Mouse (Mus musculus) CD4-positive helper T cell, adult 2 months (primary cell): ENCODE measurements around the gene Nol10.
A peak's percentile ranks its signal among the peaks of the same experiment; 100 is the strongest.

Source experiments
- DNase-seq: peaks from one replicate; pipeline ENCODE4 v3.0.0-alpha.2; 2012; ENCODE audit warnings: low read depth, missing footprints, low spot score

Gene Nol10

GRCm38 (mm10) chr12:17411242-17411641, 63.0 kb downstream of the Nol10 start:
- DNase-seq: no peak

- no peak for DNase-seq
These were observed 63.7 kb downstream of the Nol10 start for GRCm38 (mm10) chr12:17411797-17412526.

GRCm38 (mm10) chr12:17414734-17415133, 66.5 kb downstream of the Nol10 start:
- no peak for DNase-seq

DNA sequence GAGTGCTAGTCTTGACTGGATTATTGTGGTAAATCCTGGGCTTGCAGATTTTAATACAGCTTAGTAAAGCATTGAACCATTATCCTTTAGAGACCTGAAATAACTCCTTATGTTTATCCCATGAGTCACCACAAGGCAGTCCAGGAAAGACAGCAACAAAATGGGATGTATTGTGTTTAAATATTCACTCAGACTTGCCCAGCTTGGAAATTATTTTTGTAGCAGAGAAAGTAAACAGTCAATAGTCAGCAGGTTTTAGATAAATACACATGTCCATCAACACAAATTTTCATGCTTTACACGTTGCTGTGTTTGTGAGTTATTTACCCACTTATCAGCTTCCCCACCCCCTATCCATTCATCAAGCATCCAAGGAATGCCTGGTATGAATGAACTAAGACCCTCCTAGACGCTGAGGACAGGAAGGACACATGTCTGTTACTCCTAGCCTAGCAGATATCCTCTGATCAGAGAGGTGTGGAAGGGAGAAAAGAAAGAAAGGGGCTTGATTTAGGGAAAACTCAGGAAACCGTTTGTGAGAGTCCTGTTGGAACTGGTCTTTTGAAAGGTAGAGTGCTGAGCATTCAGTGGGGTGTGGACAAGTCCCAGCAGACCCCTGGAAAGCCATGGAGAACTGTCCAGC, 72.0 kb downstream of the Nol10 start:
- no peak for DNase-seq

GRCm38 (mm10) chr12:17425254-17426169, 77.3 kb downstream of the Nol10 start:
- DNase-seq: no peak

- DNase-seq: no peak
These were observed 78.5 kb downstream of the Nol10 start for GRCm38 (mm10) chr12:17426735-17427134.

GRCm38 (mm10) chr12:17430578-17430977, 82.3 kb downstream of the Nol10 start:
- no peak for DNase-seq

GRCm38 (mm10) chr12:17431166-17431565, 82.9 kb downstream of the Nol10 start:
- no peak for DNase-seq

GRCm38 (mm10) chr12:17431812-17432332, 83.6 kb downstream of the Nol10 start:
- DNase-seq: peak; percentile 40

DNA sequence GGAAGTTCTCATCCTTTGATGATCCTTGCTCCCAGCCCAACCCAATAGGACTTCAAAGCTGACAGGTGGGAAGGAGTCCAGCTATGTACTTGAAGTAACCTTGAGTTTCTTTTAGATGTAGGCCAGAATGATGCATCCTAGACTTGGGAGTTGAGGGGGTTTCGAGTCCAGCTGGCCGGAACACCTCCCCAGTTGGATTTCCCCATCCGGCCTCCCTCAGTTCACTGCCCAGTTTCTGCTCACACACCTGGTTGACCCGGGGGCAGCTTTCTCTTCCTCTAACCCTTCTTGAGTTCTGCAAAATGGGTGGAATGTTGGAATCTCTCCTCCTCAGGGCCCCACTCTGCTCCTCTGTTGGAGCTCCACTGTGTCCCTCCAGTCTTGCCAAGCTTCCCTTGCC, 85.5 kb downstream of the Nol10 start:
- no peak for DNase-seq

GRCm38 (mm10) chr12:17436471-17436870, 88.2 kb downstream of the Nol10 start:
- DNase-seq: no peak

- DNase-seq: no peak
These were observed 92.0 kb downstream of the Nol10 start for GRCm38 (mm10) chr12:17440251-17440651.

DNA sequence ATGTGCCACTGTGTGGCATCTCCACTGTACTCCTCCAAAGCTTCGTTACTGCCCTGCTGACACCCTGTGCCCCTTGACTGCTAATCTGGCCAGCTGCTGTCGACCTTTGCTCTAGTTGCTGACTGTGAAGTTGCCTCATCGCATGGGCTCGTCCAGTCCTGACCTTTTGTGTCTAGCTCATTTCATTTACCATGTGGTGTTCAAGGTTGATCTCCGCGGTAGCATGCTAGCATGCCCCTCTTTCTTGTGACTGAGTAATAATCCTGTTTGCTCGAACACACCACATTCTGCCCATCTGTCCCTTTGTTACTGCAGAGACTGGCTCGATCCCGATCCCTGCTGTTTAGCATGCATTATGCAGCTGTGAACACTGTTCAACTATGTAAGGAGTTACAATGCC, 93.2 kb downstream of the Nol10 start:
- DNase-seq: no peak

GRCm38 (mm10) chr12:17444406-17444805, 96.1 kb downstream of the Nol10 start:
- DNase-seq: no peak

DNA sequence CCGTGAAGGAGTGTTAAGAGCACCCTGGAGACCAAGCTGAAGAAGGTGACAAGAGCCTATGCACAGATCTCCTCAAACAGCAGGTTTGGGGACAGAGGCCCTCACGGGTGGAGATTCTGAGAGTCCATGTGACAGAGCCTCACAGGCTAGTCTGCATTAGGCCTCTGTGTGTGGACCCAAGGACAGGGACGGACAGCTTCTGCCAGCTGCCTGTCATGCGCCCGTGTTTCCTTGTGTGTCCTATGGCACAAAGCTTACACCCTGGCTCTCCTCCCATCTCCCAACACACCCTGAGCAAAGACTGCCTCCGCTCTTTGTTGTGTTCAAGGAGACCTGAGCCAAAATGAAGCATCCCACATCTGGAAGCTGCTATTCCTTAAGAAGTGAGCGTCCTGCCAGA, 97.0 kb downstream of the Nol10 start:
- no peak for DNase-seq

- DNase-seq: no peak
These were observed 100.5 kb downstream of the Nol10 start for GRCm38 (mm10) chr12:17448781-17449180.

GRCm38 (mm10) chr12:17449661-17450091, 101.4 kb downstream of the Nol10 start:
- no peak for DNase-seq

DNA sequence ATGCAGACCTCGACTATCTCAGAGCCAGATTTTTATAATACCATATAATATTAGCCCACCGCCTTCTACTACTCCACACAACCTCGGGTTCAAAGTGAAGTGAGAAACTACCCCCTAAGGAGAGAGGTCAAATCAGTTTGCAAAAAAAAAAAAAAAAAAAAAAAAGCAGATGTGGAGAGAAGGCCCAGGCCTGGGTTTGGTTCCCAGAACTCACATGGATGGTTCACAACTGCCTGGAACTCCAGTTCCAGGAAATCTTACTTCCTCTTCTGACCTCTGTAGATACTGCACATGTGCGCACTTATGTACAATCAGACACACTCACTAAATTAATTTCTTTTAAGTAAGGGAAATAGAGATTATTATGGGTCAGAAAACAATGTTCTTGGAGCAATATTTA, 102.2 kb downstream of the Nol10 start:
- no peak for DNase-seq

DNA sequence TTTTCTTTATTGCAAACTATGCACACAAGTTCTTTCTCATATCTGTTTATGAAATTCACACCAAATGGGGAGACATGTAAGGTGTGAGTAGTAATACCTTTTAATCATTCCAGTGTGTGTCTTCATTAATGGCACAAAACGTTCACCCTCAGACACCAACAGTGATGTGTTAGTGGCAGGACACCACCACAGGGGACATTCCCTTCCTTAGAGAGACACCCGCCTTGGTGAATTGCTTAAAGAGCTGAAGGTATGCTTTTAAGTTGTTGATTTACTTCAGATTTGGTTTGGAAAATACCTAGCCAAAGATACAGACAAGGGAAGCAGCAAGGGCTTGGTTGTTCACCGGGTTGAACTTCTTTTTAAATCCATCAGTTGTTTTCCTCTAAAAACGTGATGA, 102.7 kb downstream of the Nol10 start:
- no peak for DNase-seq

- DNase-seq: no peak
These were observed 104.0 kb downstream of the Nol10 start for GRCm38 (mm10) chr12:17452273-17452672.

DNA sequence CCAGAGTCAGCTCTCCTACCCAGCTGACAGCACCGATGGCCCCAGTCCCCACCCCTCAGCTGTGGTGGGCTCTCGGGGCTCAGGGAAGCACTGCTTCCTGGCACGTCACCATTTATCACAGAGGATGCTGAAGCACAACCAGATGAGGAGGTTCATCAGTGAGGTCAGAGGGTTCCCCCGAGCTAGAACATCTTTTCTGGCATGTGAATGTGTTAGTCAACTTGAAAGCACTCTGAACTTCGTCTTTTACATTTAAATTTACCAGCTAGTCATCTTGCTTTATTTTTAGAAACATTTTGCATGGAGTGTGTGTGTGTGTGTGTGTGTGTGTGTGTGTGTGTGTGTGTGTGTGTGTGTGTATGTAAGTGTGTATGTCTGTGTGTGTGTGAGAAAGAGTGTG, 105.7 kb downstream of the Nol10 start:
- DNase-seq: no peak

DNA sequence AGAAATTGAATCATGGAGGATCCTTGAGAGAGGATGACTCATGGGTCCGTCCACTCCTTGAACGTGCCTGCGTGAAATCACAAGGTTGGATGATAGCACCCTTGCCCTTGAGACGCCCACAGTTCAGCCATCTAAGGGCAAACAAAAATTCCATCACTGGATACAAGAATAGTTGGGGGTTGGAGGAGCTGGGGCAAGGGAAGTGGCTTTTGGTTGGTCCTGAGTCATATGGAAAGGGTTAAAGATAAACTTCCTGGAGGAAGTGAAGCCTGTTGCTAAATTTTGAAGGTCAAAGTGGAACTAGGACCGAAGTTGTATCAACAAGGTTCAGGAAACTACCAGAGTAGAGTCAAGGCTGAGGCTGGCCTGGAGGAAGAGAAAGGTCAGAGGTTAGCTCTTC, 106.8 kb downstream of the Nol10 start:
- DNase-seq: no peak
